Mouse (Mus musculus) kidney, adult 2 months (tissue): ENCODE measurements around the gene Chmp5. TPM values are rescaled to one million over a fixed set of nuclear protein-coding genes. Genes with fewer than 3 reads are reported as not detected.
A peak's percentile ranks its signal among the peaks of the same experiment; 100 is the strongest.

Experiments used
- DNase-seq: peaks from one replicate; pipeline ENCODE4 v3.0.0; 2021
- H3K27ac ChIP-seq: fragments of 200-500 bp; 2 replicates; pipeline ENCODE4 v1.5.1; 2012; ENCODE audit warnings: low read depth, low read length, control low read depth, inconsistent platforms; ENCODE audit not compliant: insufficient read depth
- H3K27me3 ChIP-seq: fragments of 200-500 bp; replicated peaks from 2 replicates; pipeline ENCODE4 v1.6.1; 2012; ENCODE audit warnings: mild to moderate bottlenecking, moderate library complexity, low read length, inconsistent platforms; ENCODE audit not compliant: control insufficient read depth, insufficient read depth
- H3K36me3 ChIP-seq: fragments of 200-500 bp; 2 replicates; pipeline ENCODE4 v1.6.1; 2012; ENCODE audit warnings: mild to moderate bottlenecking, moderate library complexity, low read length, inconsistent platforms; ENCODE audit not compliant: control insufficient read depth, insufficient read depth
- H3K4me1 ChIP-seq: fragments of 200-500 bp; 2 replicates; pipeline ENCODE4 v1.6.1; 2011; ENCODE audit warnings: low read length; ENCODE audit not compliant: control insufficient read depth, insufficient read depth
- H3K4me3 ChIP-seq: fragments of 200-500 bp; 2 replicates; pipeline ENCODE4 v1.5.1; 2011; ENCODE audit warnings: mild to moderate bottlenecking, low read depth, low read length, control low read depth; ENCODE audit not compliant: insufficient read depth
- CTCF ChIP-seq: fragments of 200-500 bp; conservative IDR thresholded peaks from 2 replicates; pipeline ENCODE4 v1.5.1; 2011; ENCODE audit warnings: low read depth, mild to moderate bottlenecking, control low read depth, low read length, moderate library complexity, mixed read lengths; ENCODE audit not compliant: insufficient read depth, insufficient read length
- POLR2A ChIP-seq: fragments of 200-500 bp; IDR thresholded peaks from one replicate; pipeline ENCODE4 v1.6.1; 2011; ENCODE audit warnings: low read depth, low read length, control low read depth
- WGBS: fragments of 180-500 bp; shearing (Covaris S2); methylation state at CpG from one replicate; pipeline ENCODE4 v1.1.7; 2018; 5-methylcytosine and 5-hydroxymethylcytosine counted together
- polyA plus RNA-seq: library from polyadenylated mRNA; depleted of rRNA; stranded (reverse); fragments of >200 nt; gene quantifications from 2 replicates; pipeline ENCODE4 v1.2.3, GENCODE M21; 2012

Gene Chmp5
- polyA plus RNA-seq, 1 experiment, result 41.9 TPM

DNA sequence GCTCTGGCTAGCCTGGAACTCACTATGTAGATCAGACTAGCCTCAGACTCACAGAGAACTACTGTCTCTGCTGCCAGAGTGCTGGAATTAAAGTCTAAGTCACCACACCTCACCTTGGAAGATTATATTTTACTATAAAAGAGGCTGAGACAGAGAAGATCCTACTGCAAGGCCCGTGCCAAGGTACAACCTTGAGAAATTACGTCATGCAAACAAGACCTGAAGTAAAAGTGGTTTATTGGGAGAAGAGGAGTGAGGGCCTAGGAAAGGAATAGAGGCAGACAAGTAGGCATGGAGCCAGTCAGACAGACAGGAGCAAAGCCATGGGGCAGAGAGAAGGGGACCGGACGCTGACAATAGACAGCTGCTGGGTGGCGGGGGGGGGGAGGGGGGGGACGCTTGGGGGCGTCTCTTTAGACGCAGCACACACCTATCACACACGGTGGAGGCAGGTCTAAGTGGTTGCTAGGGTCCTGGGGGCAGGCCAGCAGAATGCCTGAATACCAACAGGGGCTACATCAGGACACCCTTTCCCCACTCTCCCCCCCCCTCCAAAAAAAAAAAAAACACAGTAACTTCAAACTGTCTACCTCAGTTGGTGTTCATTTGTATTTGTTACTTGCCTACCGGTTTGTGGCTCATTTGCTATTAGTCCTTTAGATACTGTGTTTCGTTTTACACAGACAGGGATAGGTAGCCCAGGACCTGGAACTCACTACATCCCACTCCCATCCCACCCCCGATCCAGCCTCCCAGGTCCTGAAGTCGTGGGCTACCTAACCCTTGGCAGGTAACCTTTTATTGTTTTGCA, 21.8 kb downstream of the Chmp5 start:
- TF ChIP-seq CTCF (no peak), POLR2A (no peak)
- 3% methylated on average over 12 of the region's 13 CpGs for WGBS
- peak; percentile 43 for DNase-seq
- H3K27ac ChIP-seq, result peak overlapping the region; percentile 99
- H3K4me1 ChIP-seq, result peaks cover 16% of the 10 kb centered on the region
- peak overlapping the region; percentile 97 for H3K4me3 ChIP-seq
- no peaks in the 10 kb centered on the region for H3K27me3 ChIP-seq
- no peaks in the 10 kb centered on the region for H3K36me3 ChIP-seq

DNA sequence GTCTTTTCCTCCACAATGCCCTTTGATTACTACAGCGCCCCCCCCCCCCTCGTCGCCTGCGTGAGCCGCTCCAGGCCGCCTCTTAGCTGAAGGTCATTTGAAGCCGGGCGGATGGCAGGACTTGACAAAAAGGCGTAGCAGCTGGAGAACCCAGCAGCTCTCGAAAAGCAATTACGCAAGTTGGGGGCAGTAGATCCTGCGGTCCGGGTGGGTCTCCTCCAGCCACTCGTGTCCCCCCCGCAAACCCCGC, 22.3 kb downstream of the Chmp5 start:
- no peaks in the 10 kb centered on the region for H3K36me3 ChIP-seq
- TF ChIP-seq POLR2A (no peak), CTCF (no peak)
- H3K4me3 ChIP-seq, result peak overlapping the region; percentile 97
- H3K27ac ChIP-seq, result peak overlapping the region; percentile 99
- H3K27me3 ChIP-seq, result no peaks in the 10 kb centered on the region
- no peak for DNase-seq
- WGBS, result 0% methylated on average over 16 of the region's 16 CpGs
- peaks cover 16% of the 10 kb centered on the region for H3K4me1 ChIP-seq

DNA sequence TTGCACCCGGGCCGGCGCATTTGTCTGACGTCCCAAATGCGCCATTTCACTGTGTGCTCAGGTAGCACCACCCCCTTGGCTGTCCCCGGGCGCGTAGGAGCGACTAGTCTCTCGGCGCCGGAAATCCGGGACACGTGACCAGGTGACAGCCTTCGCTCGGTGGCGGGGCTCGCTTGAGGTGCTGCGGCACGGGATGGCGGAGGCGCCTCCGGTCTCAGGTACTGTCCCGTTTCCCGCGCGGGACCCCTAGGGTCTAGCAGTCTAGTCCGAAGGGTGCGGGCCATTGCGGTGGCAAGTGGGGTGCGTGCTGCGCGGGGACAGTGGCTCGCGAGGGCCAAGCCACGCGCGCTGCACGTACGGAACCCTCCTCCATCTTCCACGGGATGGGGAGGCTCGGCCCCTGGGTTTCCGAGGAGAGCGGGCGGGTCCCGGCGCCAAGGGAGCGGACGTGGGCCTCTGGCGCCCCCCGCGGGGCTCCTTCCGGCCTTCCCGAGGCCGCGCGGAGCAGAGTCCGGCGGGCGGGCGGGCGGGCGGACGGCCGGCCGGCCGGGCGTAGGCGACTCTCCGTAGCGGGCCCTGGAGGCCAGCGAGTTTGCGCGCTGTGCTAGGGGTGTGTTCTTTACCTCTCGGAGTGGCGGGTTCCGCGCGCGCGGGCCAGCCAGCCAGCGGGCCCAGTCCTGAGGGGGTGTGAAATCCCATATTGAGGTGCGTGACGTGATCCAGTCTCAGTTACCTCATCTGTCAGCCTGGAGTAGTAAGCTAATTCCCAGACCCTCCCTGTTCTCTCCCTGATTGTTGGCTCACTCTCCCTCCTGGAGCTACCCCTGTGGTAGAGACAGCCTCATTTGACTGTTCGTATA, 22.9 kb downstream of the Chmp5 start, which contains the start of gene Nfx1:
Gene Nfx1, plus strand, starts transcription at position 65 of the 860 bp plus-strand sequence.
- H3K36me3 ChIP-seq, result no peaks in the 10 kb centered on the region
- TF ChIP-seq CTCF, result no peak
- TF ChIP-seq POLR2A, result peak; percentile 48
- H3K27ac ChIP-seq, result peak within 1 kb of the TSS; percentile 99
- no peaks in the 10 kb centered on the region for H3K27me3 ChIP-seq
- peak; percentile 98 for DNase-seq
- peaks cover 16% of the 10 kb centered on the region for H3K4me1 ChIP-seq
- under 1% methylated on average over 85 of the region's 85 CpGs for WGBS
- H3K4me3 ChIP-seq, result peak within 1 kb of the TSS; percentile 97

DNA sequence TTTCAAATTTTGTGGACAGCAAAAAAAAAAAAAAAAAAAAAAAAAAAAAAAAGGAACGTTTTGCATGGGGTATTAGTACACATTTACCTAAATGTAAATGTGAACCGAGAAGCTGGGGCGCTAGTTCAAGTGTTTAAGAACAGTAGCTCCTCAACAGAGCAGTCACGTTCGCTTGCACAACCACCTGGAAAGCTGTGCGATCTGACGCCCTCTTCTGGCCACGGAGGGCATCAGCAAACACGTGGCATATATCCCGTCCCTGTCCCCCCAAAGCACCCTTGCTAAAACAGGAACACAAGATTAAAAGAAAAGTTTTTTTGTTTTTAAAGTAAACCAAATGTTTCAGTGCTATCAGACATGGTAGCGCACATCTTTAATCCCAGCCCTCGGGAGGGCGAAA, 23.5 kb downstream of the Chmp5 start:
- peak; percentile 31 for DNase-seq
- Histone ChIP-seq H3K36me3 (peaks cover 4% of the 10 kb centered on the region), H3K4me3 (peak overlapping the region; percentile 97), H3K27ac (no peak overlapping the region), H3K27me3 (no peaks in the 10 kb centered on the region), H3K4me1 (peaks cover 16% of the 10 kb centered on the region)
- no peak for TF ChIP-seq POLR2A
- peak; percentile 73 for TF ChIP-seq CTCF
- WGBS, result 26% methylated on average over 13 of the region's 13 CpGs

DNA sequence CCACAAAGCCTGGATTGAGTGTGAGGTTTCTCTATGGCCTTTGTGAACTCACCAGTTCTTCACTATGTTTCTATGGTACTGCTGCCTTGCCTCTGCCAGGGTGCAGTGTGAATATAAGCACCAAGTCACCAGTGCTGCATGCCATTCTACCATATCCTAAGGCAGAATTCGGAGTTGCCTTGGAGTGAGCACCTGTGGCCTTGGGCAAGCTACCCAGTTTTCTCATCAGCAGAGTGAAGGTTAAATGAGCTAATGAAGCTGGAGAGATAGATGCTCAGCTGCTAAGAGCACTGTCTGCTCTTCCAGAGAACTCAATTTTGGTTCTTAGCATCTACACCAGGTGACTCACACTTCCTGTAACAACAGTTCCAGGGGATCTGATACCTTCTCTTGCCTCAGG, 25.8 kb downstream of the Chmp5 start:
- no peak for TF ChIP-seq CTCF
- TF ChIP-seq POLR2A, result no peak
- H3K4me3 ChIP-seq, result no peak overlapping the region
- H3K36me3 ChIP-seq, result peaks cover 12% of the 10 kb centered on the region
- no peaks in the 10 kb centered on the region for H3K27me3 ChIP-seq
- no peak overlapping the region for H3K27ac ChIP-seq
- H3K4me1 ChIP-seq, result peaks cover 14% of the 10 kb centered on the region
- DNase-seq, result no peak
- 73% methylated on average over 1 of the region's 1 CpGs for WGBS

DNA sequence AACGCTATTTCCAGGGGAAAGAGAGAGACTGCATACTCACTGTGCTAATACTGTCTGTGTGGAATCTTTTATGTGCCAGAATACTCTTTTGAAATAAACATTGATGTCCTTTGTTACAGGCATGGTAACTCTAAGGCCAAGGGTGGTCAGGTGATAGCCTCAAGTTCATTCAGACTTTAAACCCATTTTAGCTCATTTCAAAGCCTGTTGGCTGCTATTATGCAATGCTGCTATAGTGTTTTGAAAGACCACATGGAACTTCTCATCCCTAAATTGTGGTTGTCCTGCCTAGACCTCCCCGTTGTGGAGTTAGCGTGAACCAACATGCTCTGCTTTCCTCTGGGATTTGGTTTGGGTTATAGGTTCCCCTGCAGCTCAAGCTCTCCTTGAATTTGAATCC, 27.5 kb downstream of the Chmp5 start:
- DNase-seq, result peak; percentile 23
- Histone ChIP-seq H3K36me3 (peaks cover 12% of the 10 kb centered on the region), H3K4me3 (no peak overlapping the region), H3K4me1 (peaks cover 6% of the 10 kb centered on the region; the same call in 1 of the 2 replicates), H3K27ac (no peak overlapping the region), H3K27me3 (no peaks in the 10 kb centered on the region)
- 68% methylated on average over 3 of the region's 3 CpGs for WGBS
- TF ChIP-seq CTCF (no peak), POLR2A (no peak)

DNA sequence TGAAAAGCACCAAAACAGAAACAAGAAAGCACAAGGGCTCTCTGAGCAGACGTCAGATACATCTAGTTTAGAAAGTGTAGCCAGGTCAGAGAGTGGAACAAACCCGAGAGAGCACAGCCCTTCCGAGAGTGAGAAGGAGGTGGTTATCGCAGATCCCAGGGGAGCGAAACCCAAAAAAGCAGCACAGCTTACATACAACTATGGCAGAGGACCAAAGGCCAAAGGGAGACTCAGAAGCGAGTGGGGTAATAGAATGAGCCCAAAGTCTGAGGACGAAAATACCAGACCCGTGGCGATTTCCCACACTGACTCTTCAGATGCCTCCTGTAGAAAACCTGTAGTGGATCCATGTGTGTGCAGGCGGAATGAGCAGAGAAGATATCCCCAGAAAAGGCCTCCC, 28.4 kb downstream of the Chmp5 start:
- TF ChIP-seq POLR2A (no peak), CTCF (no peak)
- Histone ChIP-seq H3K4me1 (peaks cover 6% of the 10 kb centered on the region; the same call in 1 of the 2 replicates), H3K27ac (no peak overlapping the region), H3K36me3 (peaks cover 12% of the 10 kb centered on the region), H3K4me3 (no peak overlapping the region), H3K27me3 (no peaks in the 10 kb centered on the region)
- DNase-seq, result no peak
- 86% methylated on average over 10 of the region's 10 CpGs for WGBS
